Mouse (Mus musculus) G1E (cell line): ENCODE measurements around the gene Blm.

Source experiments
- CTCF ChIP-seq: IDR thresholded peaks from 2 replicates; pipeline ENCODE4 v1.5.1; 2012; ENCODE audit warnings: low read depth, low read length, inconsistent platforms, mixed read lengths
- GATA1 ChIP-seq: IDR thresholded peaks from 2 replicates; pipeline ENCODE4 v1.6.1; 2012; ENCODE audit warnings: borderline replicate concordance, low read length, inconsistent platforms, mixed read lengths
- POLR2AphosphoS5 ChIP-seq: IDR thresholded peaks from 2 replicates; pipeline ENCODE4 v1.6.1; 2012; ENCODE audit warnings: low read depth, low read length, inconsistent platforms; ENCODE audit not compliant: insufficient replicate concordance
- TAL1 ChIP-seq: conservative IDR thresholded peaks from 2 replicates; pipeline ENCODE4 v1.6.1; 2012; ENCODE audit warnings: low read depth, low read length, inconsistent platforms, mixed read lengths

DNA sequence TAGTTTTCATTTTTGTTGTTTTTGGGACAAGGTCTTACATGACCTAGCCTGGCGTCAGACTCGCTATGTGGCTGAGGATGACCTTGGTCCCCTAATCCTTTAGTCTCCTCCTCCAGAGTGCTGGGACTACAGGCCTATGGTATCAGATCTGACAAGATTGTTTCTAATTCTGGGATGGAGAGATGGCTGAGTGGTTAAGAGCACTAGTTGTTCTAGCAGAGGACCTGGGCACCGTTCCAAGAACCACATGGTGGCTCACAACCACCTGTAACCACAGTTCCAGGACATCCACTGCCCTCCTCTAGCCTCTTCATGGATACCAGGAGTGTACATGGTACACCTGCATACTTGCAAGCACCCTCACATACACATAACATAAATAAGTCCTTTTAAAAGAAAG is 21.2 kb upstream of the Blm start:
- TF ChIP-seq CTCF (no peak), GATA1 (no peak), TAL1 (no peak), POLR2AphosphoS5 (no peak)
